Mouse (Mus musculus) liver, embryonic 13.5 days (tissue): ENCODE results near the gene Scap. TPM values are rescaled to one million over a fixed set of nuclear protein-coding genes. Genes with fewer than 3 reads are reported as not detected.

Experiments used
- ATAC-seq: fragments of 200-750 bp; cut with Nextera tagmentation; 2 replicates; pipeline ENCODE4 v1.8.0; 2017; ENCODE audit warnings: low read depth, mild to moderate bottlenecking, moderate number of reproducible peaks, moderate library complexity
- DNase-seq: peaks from one replicate; pipeline ENCODE4 v3.0.0; 2022
- H3K27ac ChIP-seq: fragments of 300-500 bp; sonication (generic); 2 replicates; pipeline ENCODE4 v1.5.1; 2015; ENCODE audit warnings: moderate library complexity, mild to moderate bottlenecking, inconsistent platforms
- H3K27me3 ChIP-seq: fragments of 300-500 bp; sonication (generic); 2 replicates; pipeline ENCODE4 v1.6.1; 2015; ENCODE audit warnings: mild to moderate bottlenecking, inconsistent platforms
- H3K36me3 ChIP-seq: fragments of 300-500 bp; sonication (generic); 2 replicates; pipeline ENCODE4 v1.6.1; 2015; ENCODE audit warnings: mild to moderate bottlenecking, inconsistent platforms
- H3K4me1 ChIP-seq: fragments of 300-500 bp; sonication (generic); replicated peaks from 2 replicates; pipeline ENCODE4 v1.6.1; 2015; ENCODE audit warnings: inconsistent platforms
- H3K4me2 ChIP-seq: fragments of 300-500 bp; sonication (generic); 2 replicates; pipeline ENCODE4 v1.6.1; 2015; ENCODE audit warnings: inconsistent platforms, mild to moderate bottlenecking, moderate library complexity
- H3K4me3 ChIP-seq: fragments of 300-500 bp; sonication (generic); replicated peaks from 2 replicates; pipeline ENCODE4 v1.5.1; 2015; ENCODE audit warnings: mild to moderate bottlenecking, inconsistent platforms
- H3K9ac ChIP-seq: fragments of 300-500 bp; sonication (generic); 2 replicates; pipeline ENCODE4 v1.6.1; 2015; ENCODE audit warnings: mild to moderate bottlenecking, inconsistent platforms
- H3K9me3 ChIP-seq: fragments of 300-500 bp; sonication (generic); replicated peaks from 2 replicates; pipeline ENCODE4 v1.6.1; 2016; ENCODE audit warnings: inconsistent platforms
- WGBS: fragments of 180-500 bp; shearing (Covaris S2); methylation state at CpG from one replicate; pipeline ENCODE4 v1.1.7; 2015; ENCODE audit not compliant: insufficient replicate concordance; 5-methylcytosine and 5-hydroxymethylcytosine counted together
- polyA plus RNA-seq: library from polyadenylated mRNA; unstranded; fragments of >200 nt; fragmentation: Nextera tagmentation; extraction: Ambion mirVana; gene quantifications from 2 replicates; pipeline ENCODE4 v1.2.1, GENCODE M21; 2015

The Scap gene
- polyA plus RNA-seq, 1 experiment from 2014 or later, result 20.6 TPM

GRCm38 (mm10) chr9:110333896-110334259 is 790 bp downstream of the Scap start:
- DNase-seq, result no peak
- H3K27ac ChIP-seq, result peak overlapping the region; percentile 50; the same call in 1 of the 2 replicates
- H3K36me3 ChIP-seq, result no peaks in the 10 kb centered on the region
- peak overlapping the region; percentile 88 for H3K4me2 ChIP-seq
- WGBS, result 12% methylated on average over 12 of the region's 12 CpGs
- ATAC-seq, result peak; percentile 16
- H3K9me3 ChIP-seq, result no peaks in the 10 kb centered on the region
- H3K4me3 ChIP-seq, result peak overlapping the region; percentile 84
- peaks cover 53% of the 10 kb centered on the region for H3K4me1 ChIP-seq
- H3K9ac ChIP-seq, result peak overlapping the region; percentile 86
- H3K27me3 ChIP-seq, result no peaks in the 10 kb centered on the region

- Histone ChIP-seq H3K27me3 (no peaks in the 10 kb centered on the region), H3K4me3 (0 out of 2 replicates have a peak overlapping the region, but pooled peaks have one; percentile 9), H3K4me2 (peak overlapping the region; percentile 88), H3K9me3 (no peaks in the 10 kb centered on the region), H3K36me3 (no peaks in the 10 kb centered on the region), H3K9ac (no peak overlapping the region), H3K4me1 (peaks cover 45% of the 10 kb centered on the region), H3K27ac (0 out of 2 replicates have a peak overlapping the region, but pooled peaks have one; percentile 18)
- ATAC-seq, result no peak
- WGBS, result 48% methylated on average over 8 of the region's 8 CpGs
- no peak for DNase-seq
Observed at GRCm38 (mm10) chr9:110334849-110335248, 1.8 kb downstream of the Scap start.

GRCm38 (mm10) chr9:110340037-110340750 is 7.1 kb downstream of the Scap start:
- ATAC-seq, result no peak

GRCm38 (mm10) chr9:110342008-110342407 is 8.9 kb downstream of the Scap start:
- DNase-seq (no peak), ATAC-seq (no peak)
- H3K27me3 ChIP-seq, result no peaks in the 10 kb centered on the region
- H3K4me2 ChIP-seq, result no peak overlapping the region
- H3K9me3 ChIP-seq, result no peaks in the 10 kb centered on the region
- H3K27ac ChIP-seq, result no peak overlapping the region
- no peak overlapping the region for H3K9ac ChIP-seq
- H3K4me1 ChIP-seq, result peaks cover 55% of the 10 kb centered on the region
- 70% methylated on average over 8 of the region's 8 CpGs for WGBS
- no peaks in the 10 kb centered on the region for H3K36me3 ChIP-seq
- H3K4me3 ChIP-seq, result no peak overlapping the region

More at GRCm38 (mm10) chr9:110340037-110340750, 7.1 kb downstream of the Scap start:
- no peak for DNase-seq
- Histone ChIP-seq H3K4me1 (peaks cover 53% of the 10 kb centered on the region), H3K9ac (no peak overlapping the region), H3K4me2 (no peak overlapping the region), H3K27ac (no peak overlapping the region), H3K36me3 (no peaks in the 10 kb centered on the region), H3K27me3 (no peaks in the 10 kb centered on the region), H3K4me3 (no peak overlapping the region), H3K9me3 (no peaks in the 10 kb centered on the region)
- 53% methylated on average over 5 of the region's 5 CpGs for WGBS

- no peak overlapping the region for H3K9ac ChIP-seq
- no peak overlapping the region for H3K4me3 ChIP-seq
- H3K4me1 ChIP-seq, result peaks cover 41% of the 10 kb centered on the region
- 59% methylated on average over 6 of the region's 6 CpGs for WGBS
- peak overlapping the region; percentile 6; the same call in 1 of the 2 replicates for H3K4me2 ChIP-seq
- ATAC-seq (peak; percentile 75), DNase-seq (no peak)
- peak overlapping the region; percentile 56 for H3K27ac ChIP-seq
- no peaks in the 10 kb centered on the region for H3K36me3 ChIP-seq
- no peaks in the 10 kb centered on the region for H3K9me3 ChIP-seq
- no peaks in the 10 kb centered on the region for H3K27me3 ChIP-seq
Observed at GRCm38 (mm10) chr9:110343805-110344204, 10.7 kb downstream of the Scap start.

GRCm38 (mm10) chr9:110345057-110345739 is 12.1 kb downstream of the Scap start:
- H3K27ac ChIP-seq, result no peak overlapping the region
- H3K9me3 ChIP-seq, result no peaks in the 10 kb centered on the region
- no peak overlapping the region for H3K4me3 ChIP-seq
- no peaks in the 10 kb centered on the region for H3K36me3 ChIP-seq
- ATAC-seq (no peak), DNase-seq (no peak)
- no peaks in the 10 kb centered on the region for H3K27me3 ChIP-seq
- WGBS, result 64% methylated on average over 7 of the region's 7 CpGs
- H3K4me1 ChIP-seq, result peaks cover 44% of the 10 kb centered on the region
- no peak overlapping the region for H3K9ac ChIP-seq
- no peak overlapping the region for H3K4me2 ChIP-seq

GRCm38 (mm10) chr9:110348899-110349298 is 15.8 kb downstream of the Scap start:
- DNase-seq, result no peak
- WGBS, result 56% methylated on average over 4 of the region's 4 CpGs
- Histone ChIP-seq H3K27ac (no peak overlapping the region), H3K9me3 (no peaks in the 10 kb centered on the region), H3K27me3 (no peaks in the 10 kb centered on the region), H3K36me3 (no peaks in the 10 kb centered on the region; the same call in 1 of the 2 replicates), H3K4me2 (no peak overlapping the region), H3K4me3 (no peak overlapping the region), H3K4me1 (peaks cover 48% of the 10 kb centered on the region), H3K9ac (no peak overlapping the region)
- ATAC-seq, result no peak

GRCm38 (mm10) chr9:110350188-110350587 is 17.1 kb downstream of the Scap start:
- 61% methylated on average over 5 of the region's 5 CpGs for WGBS
- no peaks in the 10 kb centered on the region for H3K9me3 ChIP-seq
- no peak overlapping the region for H3K9ac ChIP-seq
- no peaks in the 10 kb centered on the region for H3K27me3 ChIP-seq
- H3K4me3 ChIP-seq, result no peak overlapping the region
- ATAC-seq, result no peak
- H3K4me1 ChIP-seq, result peaks cover 44% of the 10 kb centered on the region
- no peak overlapping the region for H3K27ac ChIP-seq
- H3K4me2 ChIP-seq, result no peak overlapping the region
- H3K36me3 ChIP-seq, result peaks cover 4% of the 10 kb centered on the region; the same call in 1 of the 2 replicates
- no peak for DNase-seq

- H3K4me3 ChIP-seq, result no peak overlapping the region
- DNase-seq (no peak), ATAC-seq (peak; percentile 77)
- H3K9ac ChIP-seq, result no peak overlapping the region
- H3K27me3 ChIP-seq, result no peaks in the 10 kb centered on the region
- peak overlapping the region; percentile 20; the same call in 1 of the 2 replicates for H3K27ac ChIP-seq
- peaks cover 4% of the 10 kb centered on the region; the same call in 1 of the 2 replicates for H3K36me3 ChIP-seq
- peaks cover 41% of the 10 kb centered on the region for H3K4me1 ChIP-seq
- H3K4me2 ChIP-seq, result no peak overlapping the region
- 49% methylated on average over 5 of the region's 5 CpGs for WGBS
- H3K9me3 ChIP-seq, result no peaks in the 10 kb centered on the region
Observed at GRCm38 (mm10) chr9:110350612-110351011, 17.5 kb downstream of the Scap start.

- ATAC-seq, result no peak
- H3K4me2 ChIP-seq, result no peak overlapping the region
- no peak overlapping the region; the same call in 1 of the 2 replicates for H3K27ac ChIP-seq
- H3K27me3 ChIP-seq, result no peaks in the 10 kb centered on the region
- no peak for DNase-seq
- H3K9ac ChIP-seq, result no peak overlapping the region
- H3K9me3 ChIP-seq, result no peaks in the 10 kb centered on the region
- peaks cover 35% of the 10 kb centered on the region for H3K4me1 ChIP-seq
- 47% methylated on average over 2 of the region's 2 CpGs for WGBS
- H3K36me3 ChIP-seq, result peaks cover 4% of the 10 kb centered on the region; the same call in 1 of the 2 replicates
- no peak overlapping the region for H3K4me3 ChIP-seq
Observed at GRCm38 (mm10) chr9:110351350-110351749, 18.3 kb downstream of the Scap start.

GRCm38 (mm10) chr9:110351932-110352632 is 19.0 kb downstream of the Scap start:
- H3K4me2 ChIP-seq, result no peak overlapping the region
- 37% methylated on average over 8 of the region's 8 CpGs for WGBS

More at GRCm38 (mm10) chr9:110351932-110352632, 19.0 kb downstream of the Scap start:
- Histone ChIP-seq H3K36me3 (peaks cover 4% of the 10 kb centered on the region; the same call in 1 of the 2 replicates), H3K4me1 (peaks cover 35% of the 10 kb centered on the region), H3K27ac (peak overlapping the region; percentile 5), H3K9ac (no peak overlapping the region), H3K4me3 (no peak overlapping the region), H3K27me3 (no peaks in the 10 kb centered on the region), H3K9me3 (no peaks in the 10 kb centered on the region)
- ATAC-seq (no peak), DNase-seq (no peak)
